Mouse (Mus musculus): ENCODE results near the gene Bbs7. TPM values are rescaled to one million over a fixed set of nuclear protein-coding genes. Genes with fewer than 3 reads are reported as not detected.

Bbs7 gene
- polyA plus RNA-seq, 1 experiment from 2014 or later = 15.2 TPM

Other genes with a start within 250 kb of the Bbs7 start
- 424 and 464 TPM in 2 replicates for gene Anxa5, start 137.6 kb downstream of the Bbs7 start, polyA plus RNA-seq (2015; fragmentation: Nextera tagmentation; extraction: Ambion mirVana)
- 3.6 and 3.9 TPM in 2 replicates for gene 1810062G17Rik, start 137.5 kb downstream of the Bbs7 start, polyA plus RNA-seq (2015; fragmentation: Nextera tagmentation; extraction: Ambion mirVana)
- 0.09 and 0.16 TPM in 2 replicates for gene Gm11549, start 91.7 kb downstream of the Bbs7 start, polyA plus RNA-seq (2015; fragmentation: Nextera tagmentation; extraction: Ambion mirVana)
- gene Exosc9, start 60.9 kb downstream of the Bbs7 start, polyA plus RNA-seq (2015; fragmentation: Nextera tagmentation; extraction: Ambion mirVana) = 53.4 and 59.3 TPM in 2 replicates
- gene Ccna2, start 41.3 kb downstream of the Bbs7 start, polyA plus RNA-seq (2015; fragmentation: Nextera tagmentation; extraction: Ambion mirVana) = 188 and 210 TPM in 2 replicates
- gene Trpc3, start 76.7 kb upstream of the Bbs7 start, polyA plus RNA-seq (2015; fragmentation: Nextera tagmentation; extraction: Ambion mirVana) = 1.5 and 1.6 TPM in 2 replicates
- 49.4 and 53.0 TPM in 2 replicates for gene 4932438A13Rik, start 249.6 kb upstream of the Bbs7 start, polyA plus RNA-seq (2015; fragmentation: Nextera tagmentation; extraction: Ambion mirVana)